Mouse (Mus musculus) embryonic facial prominence, embryonic 11.5 days (tissue): ENCODE results near the gene Cptp. TPM values are rescaled to one million over a fixed set of nuclear protein-coding genes. Genes with fewer than 3 reads are reported as not detected.

Source experiments
- ATAC-seq: fragments of 200-750 bp; cut with Nextera tagmentation; replicated peaks from 2 replicates; pipeline ENCODE4 v1.8.0; 2017; ENCODE audit warnings: low read depth; ENCODE audit not compliant: insufficient number of reproducible peaks, low FRiP score, low TSS enrichment
- DNase-seq: peaks from one replicate; pipeline ENCODE4 v3.0.0-alpha.2; 2015; ENCODE audit warnings: low spot score
- H3K27ac ChIP-seq: fragments of 300-500 bp; sonication (generic); replicated peaks from 2 replicates; pipeline ENCODE4 v1.5.1; 2014; ENCODE audit warnings: mild to moderate bottlenecking, low read depth, low read length, control low read depth
- H3K27me3 ChIP-seq: fragments of 300-500 bp; sonication (generic); 2 replicates; pipeline ENCODE4 v1.6.1; 2014; ENCODE audit warnings: mild to moderate bottlenecking, low read length, moderate library complexity, mixed read lengths; ENCODE audit not compliant: control insufficient read depth, insufficient read depth
- H3K36me3 ChIP-seq: fragments of 300-500 bp; sonication (generic); replicated peaks from 2 replicates; pipeline ENCODE4 v1.6.1; 2014; ENCODE audit warnings: low read depth, mild to moderate bottlenecking, low read length, moderate library complexity, mixed read lengths; ENCODE audit not compliant: control insufficient read depth, insufficient read depth
- H3K4me1 ChIP-seq: fragments of 300-500 bp; sonication (generic); 2 replicates; pipeline ENCODE4 v1.6.1; 2014; ENCODE audit warnings: low read length, mixed read lengths; ENCODE audit not compliant: control insufficient read depth, insufficient read depth
- H3K4me2 ChIP-seq: fragments of 300-500 bp; sonication (generic); 2 replicates; pipeline ENCODE4 v1.6.1; 2014; ENCODE audit warnings: low read depth, mild to moderate bottlenecking, control low read depth, low read length, moderate library complexity
- H3K4me3 ChIP-seq: fragments of 300-500 bp; sonication (generic); 2 replicates; pipeline ENCODE4 v1.5.1; 2014; ENCODE audit warnings: low read depth, low read length, control low read depth
- H3K9ac ChIP-seq: fragments of 300-500 bp; sonication (generic); replicated peaks from 2 replicates; pipeline ENCODE4 v1.6.1; 2014; ENCODE audit warnings: mild to moderate bottlenecking, control low read depth, low read length
- H3K9me3 ChIP-seq: fragments of 300-500 bp; sonication (generic); replicated peaks from 2 replicates; pipeline ENCODE4 v1.6.1; 2016; ENCODE audit warnings: mild to moderate bottlenecking, low read length, inconsistent platforms, mixed read lengths; ENCODE audit not compliant: control insufficient read depth
- WGBS: fragments of 180-500 bp; shearing (Covaris S2); extraction: QIAGEN DNeasy Blood & Tissue Kit; methylation state at CpG from one replicate; pipeline ENCODE4 v1.1.7; 2014; 5-methylcytosine and 5-hydroxymethylcytosine counted together
- polyA plus RNA-seq: library from polyadenylated mRNA; unstranded; fragments of >200 nt; fragmentation: Nextera tagmentation; extraction: Ambion mirVana; gene quantifications from 2 replicates; pipeline ENCODE4 v1.2.1, GENCODE M21; 2014

The Cptp gene
- 18.3 and 21.1 TPM in 2 replicates for polyA plus RNA-seq

GRCm38 (mm10) chr4:155869317-155870033 is at the start of gene Cptp, which contains the start of gene Ints11:
TSS of gene Cptp (minus strand) at chr4:155869440.
TSS of gene Ints11 (plus strand) at chr4:155869546.
- DNase-seq (peak; percentile 96), ATAC-seq (peak; percentile 94)
- Histone ChIP-seq H3K9ac (peak within 1 kb of the TSS; percentile 87), H3K4me1 (no peaks in the 10 kb centered on the region), H3K36me3 (no peaks in the 10 kb centered on the region; the same call in 1 of the 2 replicates), H3K27me3 (no peaks in the 10 kb centered on the region), H3K4me2 (peak within 1 kb of the TSS; percentile 68), H3K27ac (no peak within 1 kb of the TSS), H3K9me3 (no peaks in the 10 kb centered on the region), H3K4me3 (peak within 1 kb of the TSS; percentile 86)
- WGBS, result under 1% methylated on average over 63 of the region's 63 CpGs

DNA sequence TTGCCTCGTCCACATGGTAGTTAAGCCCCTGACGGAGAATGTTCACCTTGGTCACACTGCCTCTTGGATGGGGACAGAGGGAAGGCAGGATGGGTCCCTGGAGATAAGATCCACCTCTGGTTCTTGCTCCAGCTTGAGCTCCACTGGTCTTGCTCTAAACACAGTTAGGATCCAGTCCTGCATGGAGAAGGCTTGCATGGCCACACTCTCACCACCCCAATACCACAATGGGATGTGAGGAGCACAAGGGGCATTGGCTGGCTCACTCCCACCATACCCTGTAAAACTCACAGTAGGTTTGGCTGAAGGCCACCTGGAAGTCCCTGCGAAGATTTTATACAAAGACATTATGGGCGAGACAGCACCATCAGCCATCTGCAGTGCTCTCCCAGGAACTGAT is 39.5 kb upstream of the Cptp start:
- ATAC-seq (no peak), DNase-seq (no peak)
- 84% methylated on average over 4 of the region's 4 CpGs for WGBS

DNA sequence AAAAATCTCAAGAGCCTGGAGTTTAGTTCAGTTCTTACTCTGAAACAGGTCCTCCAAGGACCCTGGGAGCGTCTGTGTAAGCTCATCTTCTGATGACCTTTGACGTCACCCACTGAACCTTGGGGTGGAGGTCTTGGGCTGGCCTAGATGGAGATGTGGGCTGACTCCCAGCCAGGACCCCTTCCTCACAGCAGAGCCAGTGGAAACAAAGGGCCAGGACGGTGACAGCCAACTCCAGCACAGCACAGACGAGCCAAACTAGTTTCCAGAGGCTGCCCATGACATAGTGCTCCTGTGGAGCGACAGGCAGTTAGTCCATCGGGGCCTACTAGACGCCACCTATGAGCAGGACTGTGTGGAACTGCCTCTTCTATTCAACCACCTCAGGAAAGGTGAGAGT is 39.0 kb upstream of the Cptp start:
- peak; percentile 50; the same call in 1 of the 2 replicates for ATAC-seq
- no peaks in the 10 kb centered on the region for H3K4me1 ChIP-seq
- no peak overlapping the region for H3K27ac ChIP-seq
- no peak for DNase-seq
- H3K27me3 ChIP-seq, result no peaks in the 10 kb centered on the region
- no peaks in the 10 kb centered on the region for H3K9me3 ChIP-seq
- H3K36me3 ChIP-seq, result peaks cover 3% of the 10 kb centered on the region; the same call in 1 of the 2 replicates
- H3K9ac ChIP-seq, result no peak overlapping the region
- H3K4me3 ChIP-seq, result no peak overlapping the region
- no peak overlapping the region for H3K4me2 ChIP-seq
- 79% methylated on average over 7 of the region's 7 CpGs for WGBS

More for the DNA sequence above, 39.5 kb upstream of the Cptp start:
- H3K36me3 ChIP-seq, result no peaks in the 10 kb centered on the region
- H3K9ac ChIP-seq, result no peak overlapping the region
- H3K9me3 ChIP-seq, result no peaks in the 10 kb centered on the region
- no peaks in the 10 kb centered on the region for H3K27me3 ChIP-seq
- no peak overlapping the region for H3K4me3 ChIP-seq
- no peak overlapping the region for H3K27ac ChIP-seq
- H3K4me2 ChIP-seq, result no peak overlapping the region
- H3K4me1 ChIP-seq, result no peaks in the 10 kb centered on the region

DNA sequence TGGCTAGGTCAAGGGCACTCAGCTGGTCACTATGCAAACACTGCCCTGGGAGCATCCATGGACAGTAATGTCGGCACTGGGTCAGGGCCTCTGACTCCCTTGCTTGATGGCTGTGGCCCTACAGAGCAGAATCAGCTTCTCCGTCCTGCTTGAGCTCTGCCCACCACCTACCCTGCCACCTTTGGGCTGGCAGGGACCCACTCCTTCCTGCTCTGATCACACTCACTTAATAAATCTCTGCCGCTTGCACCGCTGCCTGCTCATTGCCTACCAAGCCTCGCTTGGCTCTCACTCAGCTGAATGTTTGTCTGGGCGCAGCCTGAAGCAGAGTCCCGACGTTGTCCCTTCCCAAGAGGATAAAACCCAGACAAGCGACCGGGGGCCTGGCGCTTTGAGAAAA is 37.8 kb upstream of the Cptp start:
- WGBS, result 80% methylated on average over 11 of the region's 11 CpGs
- H3K9ac ChIP-seq, result no peak overlapping the region
- no peak for DNase-seq
- no peaks in the 10 kb centered on the region for H3K4me1 ChIP-seq
- H3K27me3 ChIP-seq, result no peaks in the 10 kb centered on the region
- ATAC-seq, result no peak
- H3K27ac ChIP-seq, result no peak overlapping the region
- no peak overlapping the region for H3K4me2 ChIP-seq
- H3K4me3 ChIP-seq, result no peak overlapping the region
- H3K36me3 ChIP-seq, result peaks cover 3% of the 10 kb centered on the region; the same call in 1 of the 2 replicates
- H3K9me3 ChIP-seq, result no peaks in the 10 kb centered on the region

DNA sequence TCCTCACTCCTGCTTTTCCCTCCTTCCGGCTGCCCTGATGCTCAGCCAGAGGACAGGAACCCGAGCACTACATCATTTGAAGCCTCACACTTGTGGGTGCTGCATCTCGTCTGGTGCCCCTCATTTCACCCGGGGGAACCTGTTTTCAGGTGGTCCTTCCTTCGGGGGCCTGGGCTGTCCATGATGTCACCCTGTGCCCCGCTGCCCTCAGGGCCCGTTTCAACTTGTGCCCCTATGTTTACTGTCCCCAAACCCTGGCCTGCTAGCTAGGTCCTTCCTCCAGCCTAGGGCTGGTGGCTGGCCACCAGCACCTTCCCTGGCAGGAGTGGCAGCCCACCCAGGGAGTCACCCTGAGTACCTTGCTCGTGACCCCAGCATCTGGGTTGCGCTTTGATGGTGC is 36.9 kb upstream of the Cptp start:
- Histone ChIP-seq H3K27me3 (no peaks in the 10 kb centered on the region), H3K4me3 (no peak overlapping the region), H3K9me3 (no peaks in the 10 kb centered on the region), H3K27ac (no peak overlapping the region), H3K4me1 (no peaks in the 10 kb centered on the region), H3K9ac (no peak overlapping the region), H3K4me2 (no peak overlapping the region), H3K36me3 (peaks cover 5% of the 10 kb centered on the region; the same call in 1 of the 2 replicates)
- WGBS, result 78% methylated on average over 9 of the region's 9 CpGs
- no peak for ATAC-seq
- no peak for DNase-seq

GRCm38 (mm10) chr4:155905634-155906033 is 36.4 kb upstream of the Cptp start:
- no peaks in the 10 kb centered on the region for H3K9me3 ChIP-seq
- H3K27me3 ChIP-seq, result no peaks in the 10 kb centered on the region
- no peak for ATAC-seq
- no peak overlapping the region for H3K4me3 ChIP-seq
- peaks cover 6% of the 10 kb centered on the region; the same call in 1 of the 2 replicates for H3K36me3 ChIP-seq
- H3K4me1 ChIP-seq, result no peaks in the 10 kb centered on the region
- H3K4me2 ChIP-seq, result no peak overlapping the region
- no peak overlapping the region for H3K27ac ChIP-seq
- H3K9ac ChIP-seq, result no peak overlapping the region
- 85% methylated on average over 13 of the region's 13 CpGs for WGBS
- no peak for DNase-seq

GRCm38 (mm10) chr4:155904318-155905102 is 35.3 kb upstream of the Cptp start:
- Histone ChIP-seq H3K27ac (no peak overlapping the region), H3K4me1 (no peaks in the 10 kb centered on the region), H3K4me2 (no peak overlapping the region), H3K4me3 (no peak overlapping the region), H3K36me3 (peaks cover 6% of the 10 kb centered on the region; the same call in 1 of the 2 replicates), H3K9ac (no peak overlapping the region), H3K9me3 (no peaks in the 10 kb centered on the region), H3K27me3 (no peaks in the 10 kb centered on the region)
- ATAC-seq (0 out of 2 replicates have a peak, but pooled peaks have one; percentile 12), DNase-seq (peak; percentile 14)
- 93% methylated on average over 13 of the region's 13 CpGs for WGBS

GRCm38 (mm10) chr4:155903246-155903645 is 34.0 kb upstream of the Cptp start:
- H3K9ac ChIP-seq, result no peak overlapping the region
- no peak for DNase-seq
- 89% methylated on average over 13 of the region's 13 CpGs for WGBS
- no peaks in the 10 kb centered on the region for H3K27me3 ChIP-seq
- no peaks in the 10 kb centered on the region for H3K9me3 ChIP-seq
- no peak overlapping the region for H3K4me2 ChIP-seq
- no peak overlapping the region for H3K27ac ChIP-seq
- no peak overlapping the region for H3K4me3 ChIP-seq
- H3K4me1 ChIP-seq, result no peaks in the 10 kb centered on the region
- H3K36me3 ChIP-seq, result peaks cover 8% of the 10 kb centered on the region
- no peak for ATAC-seq
